Mouse (Mus musculus): ENCODE measurements around the gene Mcam. TPM values are rescaled to one million over a fixed set of nuclear protein-coding genes. Genes with fewer than 3 reads are reported as not detected.

Mcam gene
- polyA plus RNA-seq, 1 experiment, result 14.3 TPM

DNA sequence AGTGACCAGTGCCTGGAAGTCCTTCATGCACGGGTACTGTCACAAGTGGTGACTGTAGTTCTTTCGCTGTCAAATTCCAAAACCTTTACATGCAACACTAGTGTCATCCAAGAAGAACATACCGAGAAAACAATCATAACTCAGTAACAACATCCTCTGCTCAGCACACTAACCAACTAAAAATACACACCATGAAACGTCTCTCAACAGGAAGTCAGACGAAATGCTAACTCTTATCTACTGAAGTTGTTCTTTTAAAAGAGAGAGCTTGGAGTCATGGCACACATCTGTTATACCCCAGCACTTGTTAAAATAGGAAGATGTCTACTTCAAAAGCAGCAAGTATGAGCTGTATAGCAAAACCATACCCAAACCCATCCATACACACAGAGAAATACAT is 47.3 kb downstream of the Mcam start:
- H3K36me3 ChIP-seq (ENCODE audit: control insufficient read depth, insufficient read depth, low read length), result no peaks in the 10 kb centered on the region; the same call in 1 of the 2 replicates

DNA sequence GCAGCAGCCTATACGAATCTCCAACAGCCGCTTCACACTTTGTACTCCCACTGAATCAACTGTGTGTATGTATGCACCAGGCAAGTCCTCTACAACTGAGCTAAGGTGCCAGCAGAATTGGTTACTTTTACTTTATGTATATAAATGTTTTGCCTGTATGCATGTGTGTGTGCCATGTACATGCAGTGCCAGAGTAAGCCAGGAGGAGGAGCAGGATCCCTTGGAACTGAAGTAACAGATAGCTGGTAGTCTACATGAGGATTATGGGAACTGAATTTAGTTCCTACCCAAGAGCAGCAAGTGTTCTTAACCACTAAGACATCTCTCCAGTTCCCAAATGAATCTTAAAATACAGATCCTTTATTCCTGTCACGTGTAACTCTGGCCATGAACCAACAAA is 48.0 kb downstream of the Mcam start:
- no peaks in the 10 kb centered on the region for H3K27me3 ChIP-seq (ENCODE audit: control insufficient read depth, insufficient read depth, low read length)

More for the DNA sequence above, 47.3 kb downstream of the Mcam start:
- TF ChIP-seq POLR2A (IDR thresholded peaks at IDR 0.05; ENCODE audit: control insufficient read depth, low read depth, low read length), result no peak
- TF ChIP-seq CTCF (IDR thresholded peaks at IDR 0.05; ENCODE audit: control insufficient read depth, insufficient read depth, insufficient replicate concordance, low read depth, low read length), result no peak
- Histone ChIP-seq H3K27me3 (ENCODE audit: control insufficient read depth, insufficient read depth, low read length) (no peaks in the 10 kb centered on the region), H3K4me1 (ENCODE audit: control insufficient read depth, insufficient read depth, low read length) (peaks cover 2% of the 10 kb centered on the region; the same call in 1 of the 2 replicates), H3K4me3 (ENCODE audit: control insufficient read depth, low read depth, low read length) (no peak overlapping the region), H3K27ac (ENCODE audit: control insufficient read depth, insufficient read depth, low read depth, low read length) (no peak overlapping the region)

DNA sequence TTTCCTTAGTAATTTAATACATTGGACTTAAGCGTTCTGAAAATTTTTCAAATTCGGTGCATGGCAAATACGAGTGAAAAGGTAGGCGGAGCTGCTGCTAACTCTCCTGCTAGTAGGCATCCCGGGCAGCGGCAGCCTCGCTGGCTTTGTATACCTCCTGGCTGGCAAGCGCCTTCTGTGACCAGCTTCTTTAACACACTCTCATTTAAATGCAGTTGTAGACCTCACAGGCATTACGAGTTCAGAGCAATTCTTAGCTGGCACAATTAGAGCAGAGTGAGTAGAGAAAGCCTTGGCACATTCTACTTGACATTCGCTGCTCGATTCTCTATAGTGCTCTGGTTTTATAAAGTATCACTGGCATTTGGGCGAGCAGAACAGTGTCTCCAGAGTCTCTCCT is 54.0 kb downstream of the Mcam start:
- H3K4me1 ChIP-seq (ENCODE audit: control insufficient read depth, insufficient read depth, low read length), result no peaks in the 10 kb centered on the region
- no peaks in the 10 kb centered on the region; the same call in 1 of the 2 replicates for H3K36me3 ChIP-seq (ENCODE audit: control insufficient read depth, insufficient read depth, low read length)
- H3K27me3 ChIP-seq (ENCODE audit: control insufficient read depth, insufficient read depth, low read length), result no peaks in the 10 kb centered on the region
- H3K4me3 ChIP-seq (ENCODE audit: control insufficient read depth, low read depth, low read length), result peak overlapping the region; percentile 10; the same call in 1 of the 2 replicates
- no peak for TF ChIP-seq POLR2A (IDR thresholded peaks at IDR 0.05; ENCODE audit: control insufficient read depth, low read depth, low read length)
- no peak for TF ChIP-seq CTCF (IDR thresholded peaks at IDR 0.05; ENCODE audit: control insufficient read depth, insufficient read depth, insufficient replicate concordance, low read depth, low read length)
- H3K27ac ChIP-seq (ENCODE audit: control insufficient read depth, insufficient read depth, low read depth, low read length), result no peak overlapping the region

More for the DNA sequence above, 48.0 kb downstream of the Mcam start:
- TF ChIP-seq POLR2A (IDR thresholded peaks at IDR 0.05; ENCODE audit: control insufficient read depth, low read depth, low read length) (no peak), CTCF (IDR thresholded peaks at IDR 0.05; ENCODE audit: control insufficient read depth, insufficient read depth, insufficient replicate concordance, low read depth, low read length) (no peak)
- H3K36me3 ChIP-seq (ENCODE audit: control insufficient read depth, insufficient read depth, low read length), result no peaks in the 10 kb centered on the region; the same call in 1 of the 2 replicates
- H3K4me3 ChIP-seq (ENCODE audit: control insufficient read depth, low read depth, low read length), result no peak overlapping the region
- no peak overlapping the region for H3K27ac ChIP-seq (ENCODE audit: control insufficient read depth, insufficient read depth, low read depth, low read length)
- peaks cover 2% of the 10 kb centered on the region; the same call in 1 of the 2 replicates for H3K4me1 ChIP-seq (ENCODE audit: control insufficient read depth, insufficient read depth, low read length)

DNA sequence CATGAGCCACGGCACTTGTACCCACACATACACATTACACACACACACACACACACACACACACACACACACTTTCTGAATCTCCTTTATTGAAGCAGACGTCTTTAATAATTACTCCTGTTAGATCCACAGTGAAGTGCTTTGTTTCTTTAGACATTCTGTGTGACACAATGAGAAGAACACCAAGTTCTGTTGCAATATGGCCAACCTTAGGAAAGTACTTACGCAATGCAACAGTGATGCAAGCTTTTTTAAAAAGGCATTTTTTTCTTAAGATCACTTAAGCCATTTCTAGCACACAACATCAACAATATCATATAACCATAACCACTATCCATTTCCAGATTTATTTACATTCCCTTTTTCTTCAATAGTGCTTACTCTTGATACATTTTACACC is 56.9 kb downstream of the Mcam start:
- no peaks in the 10 kb centered on the region; the same call in 1 of the 2 replicates for H3K36me3 ChIP-seq (ENCODE audit: control insufficient read depth, insufficient read depth, low read length)
- H3K4me1 ChIP-seq (ENCODE audit: control insufficient read depth, insufficient read depth, low read length), result no peaks in the 10 kb centered on the region
- no peak overlapping the region for H3K27ac ChIP-seq (ENCODE audit: control insufficient read depth, insufficient read depth, low read depth, low read length)
- H3K27me3 ChIP-seq (ENCODE audit: control insufficient read depth, insufficient read depth, low read length), result no peaks in the 10 kb centered on the region
- no peak overlapping the region for H3K4me3 ChIP-seq (ENCODE audit: control insufficient read depth, low read depth, low read length)
- TF ChIP-seq POLR2A (IDR thresholded peaks at IDR 0.05; ENCODE audit: control insufficient read depth, low read depth, low read length) (no peak), CTCF (IDR thresholded peaks at IDR 0.05; ENCODE audit: control insufficient read depth, insufficient read depth, insufficient replicate concordance, low read depth, low read length) (no peak)

DNA sequence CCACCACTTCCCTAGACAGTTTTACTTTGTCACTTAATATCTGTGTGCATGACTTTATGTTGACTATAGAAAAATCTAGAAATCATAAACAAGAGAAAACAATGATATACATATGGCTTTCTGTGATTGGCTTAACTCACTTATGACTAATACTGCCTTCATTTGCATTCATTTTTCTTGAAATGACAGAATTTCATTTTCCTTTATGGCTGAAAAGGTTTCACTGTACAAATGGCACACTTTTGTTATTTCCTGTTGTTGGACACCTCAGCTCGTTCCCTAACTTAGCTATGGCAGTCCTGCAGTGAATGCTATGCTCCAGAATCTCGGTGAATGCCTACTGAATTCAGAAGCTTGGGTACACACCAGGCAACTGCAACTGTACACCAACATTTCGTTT is 58.0 kb downstream of the Mcam start:
- H3K4me3 ChIP-seq (ENCODE audit: control insufficient read depth, low read depth, low read length), result no peak overlapping the region
- no peaks in the 10 kb centered on the region; the same call in 1 of the 2 replicates for H3K36me3 ChIP-seq (ENCODE audit: control insufficient read depth, insufficient read depth, low read length)
- H3K4me1 ChIP-seq (ENCODE audit: control insufficient read depth, insufficient read depth, low read length), result no peaks in the 10 kb centered on the region
- H3K27me3 ChIP-seq (ENCODE audit: control insufficient read depth, insufficient read depth, low read length), result no peaks in the 10 kb centered on the region
- H3K27ac ChIP-seq (ENCODE audit: control insufficient read depth, insufficient read depth, low read depth, low read length), result no peak overlapping the region
- no peak for TF ChIP-seq CTCF (IDR thresholded peaks at IDR 0.05; ENCODE audit: control insufficient read depth, insufficient read depth, insufficient replicate concordance, low read depth, low read length)
- no peak for TF ChIP-seq POLR2A (IDR thresholded peaks at IDR 0.05; ENCODE audit: control insufficient read depth, low read depth, low read length)

Other genes starting within 250 kb of the Mcam start
- 0.36 and 0.95 TPM in 2 replicates for gene Thy1, start 91.1 kb upstream of the Mcam start, polyA plus RNA-seq (2012; rRNA removed)
- gene Usp2, start 67.4 kb upstream of the Mcam start, polyA plus RNA-seq (2012; rRNA removed), result 597 and 615 TPM in 2 replicates
- gene Mfrp, start 32.7 kb upstream of the Mcam start, polyA plus RNA-seq (2012; rRNA removed), result 1.4 and 3.4 TPM in 2 replicates
- 2.0 and 3.1 TPM in 2 replicates for gene C1qtnf5, start 27.2 kb upstream of the Mcam start, polyA plus RNA-seq (2012; rRNA removed)
- 1.2 and 1.6 TPM in 2 replicates for gene Gm49380, start 21.0 kb upstream of the Mcam start, polyA plus RNA-seq (2012; rRNA removed)
- gene Rnf26, start 21.0 kb upstream of the Mcam start, polyA plus RNA-seq (2012; rRNA removed), result 37.5 and 38.3 TPM in 2 replicates
- 45.5 and 47.9 TPM in 2 replicates for gene Cbl, start 99.6 kb downstream of the Mcam start, polyA plus RNA-seq (2012; rRNA removed)
- 0.61 and 0.69 TPM in 2 replicates for gene Ccdc153, start 106.2 kb downstream of the Mcam start, polyA plus RNA-seq (2012; rRNA removed)
- 0.11 TPM in 1 of 2 replicates, not detected in the other for gene Pdzd3, start 117.0 kb downstream of the Mcam start, polyA plus RNA-seq (2012; rRNA removed)
- 1.3 and 1.6 TPM in 2 replicates for gene Nlrx1, start 134.1 kb downstream of the Mcam start, polyA plus RNA-seq (2012; rRNA removed)
- 0.58 and 0.89 TPM in 2 replicates for gene Abcg4, start 154.1 kb downstream of the Mcam start, polyA plus RNA-seq (2012; rRNA removed)
- gene Hinfp, start 171.2 kb downstream of the Mcam start, polyA plus RNA-seq (2012; rRNA removed), result 13.1 and 16.0 TPM in 2 replicates
- 16.4 and 20.7 TPM in 2 replicates for gene C2cd2l, start 185.8 kb downstream of the Mcam start, polyA plus RNA-seq (2012; rRNA removed)
- gene Dpagt1, start 191.6 kb downstream of the Mcam start, polyA plus RNA-seq (2012; rRNA removed), result 6.5 and 6.7 TPM in 2 replicates
- 107 TPM in 2 replicates for gene H2afx, start 200.2 kb downstream of the Mcam start, polyA plus RNA-seq (2012; rRNA removed)
- gene Hmbs, start 209.8 kb downstream of the Mcam start, polyA plus RNA-seq (2012; rRNA removed), result 18.2 and 19.3 TPM in 2 replicates
- 19.2 and 19.4 TPM in 2 replicates for gene Vps11, start 227.2 kb downstream of the Mcam start, polyA plus RNA-seq (2012; rRNA removed)
- 82.1 and 99.9 TPM in 2 replicates for gene Hyou1, start 245.0 kb downstream of the Mcam start, polyA plus RNA-seq (2012; rRNA removed)